Mouse (Mus musculus) liver, embryonic 14.5 days (tissue): ENCODE measurements around the gene Zfp706.

ENCODE experiments used
- CTCF ChIP-seq: IDR thresholded peaks from 2 replicates; pipeline ENCODE4 v1.5.1; 2016; ENCODE audit warnings: antibody characterized with exemption, low read depth, control low read depth
- EP300 ChIP-seq: IDR thresholded peaks from 2 replicates; pipeline ENCODE4 v1.6.1; 2016; ENCODE audit warnings: antibody characterized with exemption, low read depth

GRCm38 (mm10) chr15:36983455-36983854 lies 24.1 kb downstream of the Zfp706 start:
- TF ChIP-seq CTCF (no peak), EP300 (no peak)
